In genomic region chr13:52281271-52281670, GRCm38 (mm10) we compare ENCODE assay signal across 24 mouse cellular contexts.
DNase-seq lines count a peak whose midpoint lies in the region; ATAC-seq and TF ChIP-seq lines count a peak whose summit lies in the region.
"Had no signal": no experiment of that assay in that cellular context is flagged by ENCODE, and none has a peak within 500 bp of the region (broad histone marks: within the 10 kb centered on the region; RNA-seq: fewer than 3 reads in every experiment).

No protein-coding gene starts in this region.

- ATAC-seq in CD4-positive, CD25-positive, alpha-beta regulatory T cell, adult 4 months: no peak
- ATAC-seq: inflammation-experienced regulatory T-cells, adult 6 months; midbrain, embryonic 13.5 days had no signal

- H3K4me3 ChIP-seq in layer of hippocampus, adult 2 months: no peak overlapping the region
- H3K4me3 ChIP-seq: embryonic facial prominence, embryonic 12.5 days; forebrain, embryonic 12.5 days; gastrocnemius, adult 2 months; heart, embryonic 13.5 days; hindbrain, embryonic 12.5 days; lung, embryonic 15.5 days; megakaryocyte, embryonic 14.5 days; midbrain, embryonic 13.5 days had no signal

- TF ChIP-seq CTCF in layer of hippocampus, adult 2 months (conservative IDR thresholded peaks at IDR 0.05): peak; percentile 21

- no peak overlapping the region for H3K27ac ChIP-seq in layer of hippocampus, adult 2 months
- H3K27ac ChIP-seq: embryonic facial prominence, embryonic 12.5 days; forebrain, embryonic 12.5 days; gastrocnemius, adult 2 months; heart, embryonic 13.5 days; hindbrain, embryonic 12.5 days; lung, embryonic 15.5 days; midbrain, embryonic 13.5 days had no signal

- DNase-seq in CD4-positive, CD25-positive, alpha-beta regulatory T cell, adult 2 months (ENCODE audit: low read depth, low spot score): peak; percentile 23
- DNase-seq in layer of hippocampus, adult 2 months (ENCODE audit: low spot score in 2 of 2): no peak
- no peak for DNase-seq in layer of hippocampus, adult 9-11 months
- DNase-seq in 3T3-L1 (ENCODE audit: low read depth, low spot score): peak; percentile 4
- DNase-seq in ES-CJ7 (ENCODE audit: low read depth, low spot score): peak; percentile 13
- DNase-seq in frontal cortex, postnatal 36 days (ENCODE audit: low spot score in 2 of 2): no peak
- DNase-seq in cerebellum, adult 8-10 months: no peak
- DNase-seq: adrenal gland, adult 2 months; cerebellum, adult 11-12 months; cerebellum, postnatal 25 days; gastrocnemius, adult 2 months; heart, postnatal 14 days; kidney, adult 8-10 months; kidney, postnatal 10 days; lung, postnatal 36 days had no signal

Comparison
In these comparisons a context has a peak if more than half of its experiments do, and no peak if none do; other contexts are left out.
1. DNase-seq: peak in CD4-positive, CD25-positive, alpha-beta regulatory T cell, adult 2 months (single experiment), 3T3-L1 (single experiment) and ES-CJ7 (single experiment); none in layer of hippocampus, adult 2 months (0 of 2), layer of hippocampus, adult 9-11 months (single experiment), frontal cortex, postnatal 36 days (0 of 2) and cerebellum, adult 8-10 months (single experiment).